Comparison of ENCODE assay signal across 23 mouse cellular contexts in the genomic region with DNA sequence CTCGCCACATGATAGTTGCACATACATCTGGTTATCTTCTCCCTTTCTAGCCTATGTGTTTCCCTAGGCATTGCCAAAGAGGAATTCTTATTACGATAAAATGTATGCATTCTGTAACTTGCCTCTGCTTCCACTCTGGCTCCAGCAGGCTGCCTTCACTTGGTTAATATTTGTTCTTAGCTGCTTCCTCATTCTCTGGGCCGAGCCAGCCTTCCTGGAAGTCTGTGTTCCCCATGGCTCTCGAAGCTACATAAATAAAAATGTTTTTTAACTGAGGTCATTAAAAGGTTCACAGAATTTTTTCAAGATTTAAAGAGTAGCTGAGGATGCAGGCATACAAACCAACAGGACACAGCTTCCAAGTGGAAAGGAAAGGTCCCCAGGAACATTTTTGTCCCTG.
DNase-seq lines count a peak whose midpoint lies in the region; ATAC-seq and TF ChIP-seq lines count a peak whose summit lies in the region.
"Had no signal": no experiment of that assay in that cellular context is flagged by ENCODE, and none has a peak within 500 bp of the region (broad histone marks: within the 10 kb centered on the region; RNA-seq: fewer than 3 reads in every experiment).

No protein-coding gene starts in this region.

- ATAC-seq in kidney, embryonic 15.5 days (replicated peaks; ENCODE audit: low FRiP score), result 0 out of 2 replicates have a peak, but pooled peaks have one; percentile 60
- no peak for ATAC-seq in kidney, embryonic 14.5 days (ENCODE audit: low FRiP score, low TSS enrichment)
- ATAC-seq: forebrain, embryonic 13.5 days; forebrain, embryonic 16.5 days; Patski had no signal

- no peaks in the 10 kb centered on the region for H3K27me3 ChIP-seq in kidney, embryonic 15.5 days
- H3K27me3 ChIP-seq in kidney, embryonic 14.5 days (ENCODE audit: control insufficient read depth, insufficient read depth, low read length), result no peaks in the 10 kb centered on the region
- no peaks in the 10 kb centered on the region for H3K27me3 ChIP-seq in kidney, adult 2 months (replicated peaks; ENCODE audit: control insufficient read depth, insufficient read depth, low read length)
- H3K27me3 ChIP-seq: CH12.LX; forebrain, embryonic 13.5 days; hindbrain, embryonic 12.5 days had no signal

- peak overlapping the region; percentile 52 for H3K27ac ChIP-seq in kidney, embryonic 15.5 days
- no peak overlapping the region for H3K27ac ChIP-seq in kidney, embryonic 14.5 days (ENCODE audit: low read depth, low read length)
- H3K27ac ChIP-seq in kidney, adult 2 months (ENCODE audit: insufficient read depth, low read depth, low read length), result no peak overlapping the region
- H3K27ac ChIP-seq: forebrain, embryonic 10.5 days; forebrain, embryonic 13.5 days; hindbrain, embryonic 12.5 days had no signal

- WGBS in kidney, embryonic 15.5 days, result 47% methylated on average over 4 of the region's 4 CpGs
- WGBS in kidney, embryonic 14.5 days, result 46% methylated on average over 4 of the region's 4 CpGs
- WGBS in kidney, adult 2 months, result 37% methylated on average over 4 of the region's 4 CpGs

- no peak overlapping the region for H3K9ac ChIP-seq in kidney, embryonic 15.5 days
- H3K9ac ChIP-seq in kidney, embryonic 14.5 days (ENCODE audit: low read depth, low read length), result no peak overlapping the region
- H3K9ac ChIP-seq: forebrain, embryonic 13.5 days; hindbrain, embryonic 12.5 days had no signal

- H3K4me2 ChIP-seq in kidney, embryonic 15.5 days, result no peak overlapping the region
- no peak overlapping the region for H3K4me2 ChIP-seq in kidney, embryonic 14.5 days (replicated peaks; ENCODE audit: low read depth, low read length)
- H3K4me2 ChIP-seq: forebrain, embryonic 13.5 days; heart, embryonic 11.5 days; hindbrain, embryonic 12.5 days had no signal

- no peak for TF ChIP-seq POLR2A in kidney, adult 2 months (IDR thresholded peaks at IDR 0.05; ENCODE audit: low read depth, low read length)

- TF ChIP-seq CTCF in kidney, adult 2 months (conservative IDR thresholded peaks at IDR 0.05; ENCODE audit: insufficient read depth, insufficient read length, low read depth, low read length), result no peak

- H3K4me1 ChIP-seq in kidney, embryonic 15.5 days, result 0 out of 2 replicates have a peak, but pooled peaks cover 2% of the 10 kb centered on the region
- H3K4me1 ChIP-seq in kidney, embryonic 14.5 days (ENCODE audit: control insufficient read depth, insufficient read depth, low read length), result no peaks in the 10 kb centered on the region
- H3K4me1 ChIP-seq in kidney, adult 2 months (ENCODE audit: control insufficient read depth, insufficient read depth, low read length), result no peaks in the 10 kb centered on the region
- H3K4me1 ChIP-seq: forebrain, embryonic 10.5 days; forebrain, embryonic 13.5 days; hindbrain, embryonic 12.5 days had no signal

- H3K4me3 ChIP-seq in kidney, embryonic 15.5 days (replicated peaks), result no peak overlapping the region
- H3K4me3 ChIP-seq in kidney, embryonic 14.5 days (ENCODE audit: low read length), result no peak overlapping the region
- H3K4me3 ChIP-seq in kidney, adult 2 months (ENCODE audit: insufficient read depth, low read depth, low read length), result no peak overlapping the region
- H3K4me3 ChIP-seq: forebrain, embryonic 10.5 days; forebrain, embryonic 13.5 days; hindbrain, embryonic 12.5 days had no signal

- peak; percentile 19 for DNase-seq in kidney, postnatal 14 days
- no peak for DNase-seq in kidney, adult 2 months
- DNase-seq in urinary bladder, postnatal 14 days (ENCODE audit: low spot score), result peak; percentile 50
- no peak for DNase-seq in urinary bladder, adult 18-20 months (ENCODE audit: low spot score in 2 of 2)
- DNase-seq in layer of hippocampus, adult 8-10 months (ENCODE audit: low spot score in 2 of 2), result no peak
- DNase-seq: adrenal gland, postnatal 10 days; adrenal gland, postnatal 36 days; B cell, adult 2 months; cerebellum, adult 18-20 months; cerebellum, adult 9-10 months; cerebellum, postnatal 14 days; gastrocnemius, postnatal 10 days; gastrocnemius, postnatal 36 days had no signal

- no peaks in the 10 kb centered on the region for H3K9me3 ChIP-seq in kidney, embryonic 15.5 days (replicated peaks)
- H3K9me3 ChIP-seq in kidney, embryonic 14.5 days (ENCODE audit: control insufficient read depth, low read length), result no peaks in the 10 kb centered on the region
- H3K9me3 ChIP-seq: forebrain, embryonic 10.5 days; forebrain, embryonic 13.5 days; G1E; hindbrain, embryonic 12.5 days had no signal

- H3K36me3 ChIP-seq in kidney, embryonic 15.5 days, result no peaks in the 10 kb centered on the region
- H3K36me3 ChIP-seq in kidney, embryonic 14.5 days (ENCODE audit: control insufficient read depth, insufficient read depth, low read length), result no peaks in the 10 kb centered on the region
- H3K36me3 ChIP-seq in kidney, adult 2 months (ENCODE audit: control insufficient read depth, insufficient read depth, low read length), result no peaks in the 10 kb centered on the region
- H3K36me3 ChIP-seq: forebrain, embryonic 10.5 days; G1E; hindbrain, embryonic 12.5 days had no signal

Comparison
In these comparisons a context has a peak if more than half of its experiments do, and no peak if none do; other contexts are left out.
1. DNase-seq: peak in kidney, postnatal 14 days (single experiment) and urinary bladder, postnatal 14 days (single experiment); none in kidney, adult 2 months (single experiment), urinary bladder, adult 18-20 months (0 of 2) and layer of hippocampus, adult 8-10 months (0 of 2).